Mouse (Mus musculus): ENCODE results near the gene Fhit. TPM values are rescaled to one million over a fixed set of nuclear protein-coding genes. Genes with fewer than 3 reads are reported as not detected.

The Fhit gene
- total RNA-seq, 4 experiments from 2014 or later: 1.2 to 2.0 (median 1.5) TPM

DNA sequence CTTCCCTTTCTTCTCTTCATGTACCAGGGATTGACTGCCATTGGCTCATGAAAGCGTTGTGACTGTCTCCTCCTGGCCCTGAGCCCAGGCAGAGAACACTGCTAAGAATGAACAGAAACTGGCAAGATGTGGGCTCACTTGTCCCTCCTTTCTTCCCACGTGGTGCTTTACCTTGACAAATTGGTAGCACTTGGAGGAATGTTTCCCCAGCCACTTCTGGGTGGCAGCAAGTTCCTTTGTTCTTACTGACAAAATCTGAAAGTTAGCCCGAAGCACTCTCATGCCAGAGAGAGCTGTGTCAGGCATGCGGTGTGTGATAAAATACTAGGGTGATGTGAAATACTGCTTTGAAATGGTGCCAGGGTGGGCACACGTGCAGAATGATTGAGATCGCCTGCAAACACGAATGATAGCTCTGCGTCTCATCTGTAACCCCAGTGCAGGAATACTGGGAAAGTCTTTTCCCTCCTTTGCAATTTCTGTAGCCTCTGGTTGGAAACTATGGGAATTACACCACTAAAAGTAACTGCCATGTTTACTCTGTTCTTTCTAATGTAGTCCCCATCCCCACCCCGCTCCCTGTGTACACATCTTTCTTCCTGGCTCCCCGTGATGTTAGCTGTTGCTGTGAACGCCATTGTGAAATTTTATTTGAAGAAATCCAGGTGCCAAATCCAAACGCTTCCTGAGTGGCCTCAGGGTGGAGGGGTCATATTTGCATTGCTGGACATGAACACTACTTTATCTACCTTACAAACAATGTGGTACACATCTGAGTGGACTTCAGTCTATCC, 1555.1 kb downstream of the Fhit start:
- no peak for DNase-seq (ENCODE audit: low spot score)

- DNase-seq (ENCODE audit: low spot score): no peak
These were observed 1561.6 kb downstream of the Fhit start for GRCm38 (mm10) chr14:9600271-9600670.

GRCm38 (mm10) chr14:9597460-9597977, 1564.3 kb downstream of the Fhit start:
- DNase-seq (ENCODE audit: low spot score): no peak

- DNase-seq (ENCODE audit: low spot score): no peak
These were observed 1572.7 kb downstream of the Fhit start for GRCm38 (mm10) chr14:9589121-9589520.

- DNase-seq (ENCODE audit: low spot score): no peak
These were observed 1573.9 kb downstream of the Fhit start for GRCm38 (mm10) chr14:9587900-9588299.

- no peak for DNase-seq (ENCODE audit: low spot score)
These were observed 1578.3 kb downstream of the Fhit start for GRCm38 (mm10) chr14:9583227-9584155.

DNA sequence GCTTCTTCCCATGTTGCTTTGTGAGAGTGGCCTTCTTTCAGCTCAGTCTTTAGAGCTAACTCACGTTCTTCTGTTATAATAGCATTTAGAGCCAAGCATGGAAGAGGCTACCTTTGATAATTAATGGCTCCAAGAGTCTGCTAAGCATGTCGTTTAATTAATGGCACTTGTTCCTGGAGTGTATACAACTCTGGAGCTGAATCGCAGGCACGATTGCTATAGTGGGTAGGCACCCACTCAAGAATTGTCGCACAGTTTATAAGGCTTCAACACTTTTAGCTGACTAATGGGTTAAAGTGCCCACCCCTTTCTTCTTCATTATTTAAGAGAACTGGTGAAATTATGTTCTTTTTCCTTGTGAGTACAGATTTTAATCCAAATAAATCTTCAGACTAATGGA, 1605.5 kb downstream of the Fhit start:
- DNase-seq (ENCODE audit: low spot score): no peak

DNA sequence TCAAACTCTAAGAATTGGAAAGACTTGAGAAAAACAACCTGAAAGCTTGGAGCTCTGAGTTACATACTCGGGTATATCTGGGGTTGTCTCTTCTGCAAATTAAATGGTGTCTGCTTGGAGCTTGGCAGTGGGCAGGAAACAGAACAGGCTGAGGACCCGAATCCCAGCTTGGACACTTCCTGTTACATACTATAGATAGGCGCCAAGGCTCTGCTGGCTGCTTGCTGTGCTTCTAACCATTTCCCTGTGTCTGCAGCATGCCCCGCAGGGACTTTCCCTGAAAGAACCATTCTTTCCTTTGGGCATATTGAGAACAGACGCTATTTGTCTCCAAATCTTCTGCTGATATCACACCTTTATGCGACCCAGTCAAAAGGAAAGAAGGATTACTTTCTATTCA, 1606.0 kb downstream of the Fhit start:
- DNase-seq (ENCODE audit: low spot score): no peak

GRCm38 (mm10) chr14:9552149-9552548, 1609.7 kb downstream of the Fhit start:
- no peak for DNase-seq (ENCODE audit: low spot score)

- DNase-seq (ENCODE audit: low spot score): no peak
These were observed 1613.9 kb downstream of the Fhit start for GRCm38 (mm10) chr14:9547952-9548351.

GRCm38 (mm10) chr14:9544364-9544763, 1617.5 kb downstream of the Fhit start:
- no peak for DNase-seq (ENCODE audit: low spot score)

- DNase-seq (ENCODE audit: low spot score): no peak
These were observed 1626.3 kb downstream of the Fhit start for GRCm38 (mm10) chr14:9535491-9535890.

GRCm38 (mm10) chr14:9529247-9529646, 1632.6 kb downstream of the Fhit start:
- no peak for DNase-seq (ENCODE audit: low spot score)

DNA sequence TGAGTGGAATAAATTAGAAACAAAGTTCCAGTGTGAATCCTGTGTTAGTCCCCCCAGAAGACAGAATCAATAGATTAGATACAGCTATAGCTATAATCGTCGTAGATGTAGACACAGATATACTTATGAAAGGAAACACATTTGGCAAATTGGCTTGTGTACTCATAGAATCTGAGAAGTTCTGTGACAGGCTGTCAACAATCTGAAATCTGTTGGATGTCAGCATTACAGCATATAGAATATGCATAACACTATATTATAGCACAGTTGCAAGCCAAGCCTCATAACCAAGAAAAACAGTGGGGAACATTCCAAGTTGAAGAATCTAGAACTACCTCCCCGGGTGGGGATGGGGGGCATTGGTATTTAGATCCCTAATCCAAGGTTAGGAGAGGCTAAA, 1635.7 kb downstream of the Fhit start:
- DNase-seq (ENCODE audit: low spot score): no peak

- DNase-seq (ENCODE audit: low spot score): no peak
These were observed 1644.2 kb downstream of the Fhit start for GRCm38 (mm10) chr14:9517651-9518050.

GRCm38 (mm10) chr14:9509678-9510077, 1652.2 kb downstream of the Fhit start:
- no peak for DNase-seq (ENCODE audit: low spot score)

Other genes with a start within 250 kb of the Fhit start
- under 1 TPM; 0.24 to 0.62 (median 0.44) TPM for gene Gm3839, start 194.7 kb upstream of the Fhit start, total RNA-seq (2022)